Mouse (Mus musculus) mouse trophoblast stem cell (cell line): ENCODE results near the gene Pla2g6.

ENCODE experiments used
- in situ Hi-C, 2 experiments: fragments of 300-500 bp; cut with MseI, MboI; formaldehyde crosslinking; loops; 2 replicates in 1 of 2; 3 replicates in 1 of 2; pipeline ENCODE4 v1.15.1; 2025

Gene Pla2g6

DNA sequence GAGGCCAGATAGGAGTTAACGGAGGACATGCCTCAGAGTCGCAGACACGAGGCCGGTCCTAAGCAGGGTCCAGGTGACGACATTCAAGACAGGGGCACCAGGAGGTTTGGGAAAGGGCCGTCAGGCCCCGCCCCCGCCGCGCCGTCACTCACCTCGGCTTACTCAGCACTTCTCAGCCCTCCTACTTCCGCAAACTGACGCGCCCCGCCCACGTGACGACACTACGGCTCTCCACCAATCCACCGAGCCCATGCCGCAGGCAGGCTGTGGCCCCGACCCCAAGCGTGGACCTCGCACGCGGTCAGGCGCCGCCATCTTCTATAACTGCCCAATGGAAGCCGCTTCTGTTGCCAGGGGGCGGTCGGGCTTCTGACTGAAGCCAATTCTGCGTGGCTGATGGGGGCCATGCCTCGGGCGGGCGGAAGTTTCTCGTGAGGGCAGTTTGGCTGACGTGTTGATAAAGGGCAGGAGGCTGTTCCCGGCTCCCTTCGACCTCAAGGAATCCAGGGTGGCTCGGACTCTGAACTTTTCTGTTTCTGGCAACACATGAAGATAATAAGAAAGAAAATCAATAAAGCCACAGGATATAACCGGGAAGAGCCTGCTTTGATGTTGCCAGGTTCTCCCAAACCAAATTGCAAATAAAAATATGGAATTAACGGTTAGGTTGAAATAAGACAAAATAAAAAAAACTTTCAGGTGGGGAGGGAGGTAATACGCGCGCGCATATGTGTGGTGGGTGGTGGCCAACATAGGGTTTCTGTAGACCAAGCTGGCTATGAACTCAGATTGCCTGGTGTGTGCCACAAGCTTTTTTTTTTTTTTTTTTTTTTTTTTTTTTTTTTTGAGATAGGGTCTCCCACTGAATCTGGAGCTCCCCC is at the start of gene Pla2g6:
TSS of gene Pla2g6 (minus strand) at position 333 of the 881 bp plus-strand sequence.
- in situ Hi-C loops, result no loop called here

DNA sequence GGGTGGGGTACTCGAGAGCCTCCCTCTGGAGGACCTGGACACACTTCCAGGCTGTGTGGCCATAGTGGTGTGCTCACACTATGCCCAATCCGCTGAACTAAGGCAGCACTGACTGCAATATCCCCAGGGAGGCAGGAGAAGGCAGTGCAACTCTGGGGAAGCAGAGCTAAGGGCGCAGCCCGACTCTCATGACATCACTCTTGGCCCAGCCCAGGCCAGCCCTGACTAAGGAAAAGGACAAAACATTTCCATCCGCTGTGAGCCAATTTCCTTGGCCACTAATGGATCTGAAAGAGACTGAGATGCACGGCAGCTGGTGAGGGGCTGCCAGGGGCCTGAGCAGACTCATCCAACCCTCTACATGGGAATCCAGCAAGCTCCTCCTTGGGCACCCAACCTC is 49.5 kb upstream of the Pla2g6 start:
- in situ Hi-C loops, result no loop called here

DNA sequence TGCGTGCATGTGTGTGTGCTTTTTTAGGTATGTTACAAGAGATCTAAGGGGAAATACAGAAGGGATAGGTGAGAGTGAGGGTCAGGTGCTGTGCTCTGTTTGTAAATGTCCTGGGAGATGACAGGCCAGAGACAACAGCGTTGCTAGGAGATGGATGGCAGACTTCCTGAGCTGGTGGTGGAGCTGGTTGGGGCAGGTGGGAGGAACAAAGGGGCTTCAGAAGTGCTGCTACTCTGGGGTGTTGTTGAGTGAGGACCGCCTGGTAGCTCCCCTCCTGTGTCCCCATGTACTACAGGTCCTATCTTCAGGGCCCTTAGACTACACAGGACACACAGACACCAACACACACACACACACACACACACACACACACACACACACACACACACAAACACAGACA is 46.6 kb upstream of the Pla2g6 start:
- in situ Hi-C loops, result no loop called here

DNA sequence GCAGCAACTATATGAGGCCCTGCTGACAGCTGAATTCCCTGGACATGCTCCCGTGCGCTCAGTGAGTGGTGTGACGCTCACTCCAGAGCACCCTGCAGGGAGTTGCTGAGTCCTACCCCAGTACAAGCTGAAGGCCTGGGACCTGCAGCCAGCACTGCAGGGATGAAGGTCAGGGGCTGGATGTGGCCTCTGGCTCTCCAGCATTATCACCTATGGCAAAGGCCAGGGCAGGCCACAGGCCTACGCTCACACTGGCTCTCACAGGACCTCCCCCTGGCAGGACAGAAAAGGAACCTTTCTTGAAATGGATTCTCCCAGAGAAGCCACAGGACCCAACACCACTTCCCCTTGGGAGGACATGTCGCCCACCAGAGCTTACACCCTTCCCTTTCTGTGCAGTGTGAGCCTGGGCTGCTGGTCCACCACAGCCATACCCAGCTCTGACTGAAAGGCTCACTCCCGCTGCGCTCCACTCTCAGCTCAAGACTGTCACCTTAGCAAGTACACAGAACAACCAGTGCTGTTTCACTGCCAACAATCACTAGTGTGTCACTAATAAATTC is 42.2 kb upstream of the Pla2g6 start:
- in situ Hi-C loops, result no loop called here

DNA sequence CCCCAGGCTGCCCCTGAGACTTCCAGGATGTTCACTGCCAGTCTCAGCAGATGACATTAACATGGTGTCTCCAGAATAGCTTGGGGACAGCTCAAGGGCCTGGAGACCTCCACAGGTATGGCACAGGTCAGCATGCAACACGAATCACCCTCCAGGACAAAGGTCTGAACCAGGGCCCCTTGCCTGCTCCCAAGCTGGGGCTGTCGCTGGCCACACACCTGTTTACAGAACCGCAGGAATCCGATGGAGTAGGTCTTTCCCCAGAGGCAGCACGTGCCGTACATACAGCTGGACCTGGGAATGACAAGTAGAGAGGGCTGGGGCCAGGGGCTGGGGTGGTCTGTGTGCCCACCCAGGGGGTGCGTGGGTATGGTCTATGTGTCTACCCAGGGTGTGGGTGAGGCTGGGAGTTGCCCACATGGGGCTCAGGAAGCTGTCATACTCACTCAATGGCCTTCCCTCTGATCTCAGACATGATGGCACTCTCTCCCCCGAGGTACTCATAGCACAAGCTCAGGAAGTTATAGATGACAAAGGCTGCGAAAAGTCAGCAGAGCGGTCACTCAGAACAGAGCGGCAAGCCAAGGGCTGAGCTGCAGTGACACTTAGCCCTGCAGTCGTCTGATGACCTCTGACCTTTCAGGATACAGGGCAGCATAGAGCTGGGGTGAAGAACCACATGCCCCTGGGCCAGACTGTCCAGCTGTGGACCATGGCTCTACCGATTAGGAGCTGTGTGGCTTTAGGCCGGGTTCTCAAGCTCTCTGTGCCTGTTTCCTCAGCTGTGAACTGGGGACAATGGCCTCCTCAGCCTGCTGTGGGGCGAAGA is 41.5 kb upstream of the Pla2g6 start:
- in situ Hi-C loops, result no loop called here

DNA sequence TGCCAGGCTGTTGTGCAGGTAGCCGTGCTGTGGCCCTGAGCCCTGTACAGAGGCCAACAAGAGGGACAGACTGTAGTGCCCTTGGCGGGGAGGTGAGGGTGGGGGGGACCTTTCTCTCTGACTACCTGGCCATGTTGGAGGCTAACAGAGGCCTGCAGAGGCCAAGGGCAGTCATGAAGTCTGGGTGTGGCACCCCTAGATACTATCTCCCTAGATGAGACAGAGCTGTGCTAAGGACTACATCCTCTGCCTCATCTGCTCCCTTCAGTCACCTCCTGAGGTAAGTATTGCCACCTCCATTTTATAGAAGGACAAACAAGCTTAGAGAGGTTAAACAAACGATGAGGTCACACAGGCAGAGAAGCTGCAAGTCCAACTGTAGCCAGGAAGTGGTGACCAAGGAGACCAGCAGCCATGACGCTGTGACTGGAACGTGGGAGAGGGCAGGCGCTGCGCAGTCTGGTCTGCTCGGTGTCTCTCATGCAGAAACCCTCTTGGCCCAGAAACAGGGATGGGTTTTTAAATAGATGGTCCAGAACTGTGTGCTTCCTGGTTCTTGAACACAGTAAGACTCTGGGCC is 40.8 kb upstream of the Pla2g6 start:
- in situ Hi-C loops, result no loop called here

DNA sequence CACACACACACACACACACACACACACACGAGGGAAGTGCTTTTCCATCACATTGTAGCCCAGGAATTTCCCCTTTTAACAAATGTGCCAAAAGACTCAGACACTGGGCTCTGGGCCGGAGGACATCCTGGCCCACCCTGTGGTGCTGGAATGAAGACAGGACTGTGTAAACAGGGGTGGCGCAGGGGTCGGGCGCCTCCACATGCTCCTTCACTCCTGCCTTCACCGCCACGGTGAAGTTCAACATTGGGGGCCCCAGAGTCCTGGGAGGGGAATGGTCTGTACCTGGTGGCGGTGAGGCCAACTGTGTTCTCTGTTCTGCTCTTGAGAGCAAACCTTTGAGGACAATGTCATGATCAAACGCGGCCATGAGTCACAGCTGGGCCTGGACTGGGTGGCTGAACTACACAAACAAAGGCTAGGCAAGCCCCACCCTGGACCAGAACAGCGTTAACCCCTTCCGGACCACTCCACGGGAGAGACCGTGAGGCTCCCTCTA is 40.2 kb upstream of the Pla2g6 start:
- in situ Hi-C loops, result no loop called here

DNA sequence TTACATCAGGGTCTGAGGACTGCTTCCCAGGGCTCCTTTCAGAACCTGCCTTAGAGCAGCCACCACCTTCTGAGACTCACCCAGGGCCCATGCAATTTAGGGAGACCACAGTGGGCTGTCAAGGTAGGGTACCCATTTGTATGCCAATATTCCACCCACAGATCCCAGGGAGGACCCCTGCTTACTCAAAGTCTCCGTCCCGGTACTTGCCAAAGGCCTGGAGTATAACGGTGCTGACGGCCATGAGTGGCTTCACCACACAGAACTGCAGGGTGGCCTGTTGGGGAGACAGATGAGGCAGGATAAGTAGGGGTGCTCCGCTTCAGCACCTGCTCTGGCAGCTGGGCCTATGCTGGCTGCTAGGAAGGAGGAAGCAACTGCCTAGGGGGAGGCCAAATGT is 38.2 kb upstream of the Pla2g6 start:
- in situ Hi-C loops, result no loop called here

DNA sequence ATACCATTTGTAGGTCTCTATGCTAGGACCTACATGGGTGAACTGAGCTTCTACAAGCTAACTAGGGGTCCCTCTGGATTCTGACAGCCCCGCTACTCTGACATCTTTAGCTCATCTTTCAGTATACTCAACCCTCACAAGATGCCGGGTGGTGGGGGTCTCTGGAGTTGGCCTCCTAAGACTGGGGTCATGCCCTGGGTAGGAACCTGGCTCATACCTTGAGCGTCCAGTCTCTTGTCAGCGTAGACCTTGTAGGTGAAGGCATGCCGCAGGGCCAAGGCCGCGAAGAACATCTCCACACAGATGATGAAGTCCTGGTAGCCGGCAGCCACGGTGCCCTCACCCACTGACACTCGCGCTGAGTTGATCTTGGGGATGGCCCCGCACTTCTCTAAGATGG is 36.9 kb upstream of the Pla2g6 start:
- in situ Hi-C loops, result no loop called here

DNA sequence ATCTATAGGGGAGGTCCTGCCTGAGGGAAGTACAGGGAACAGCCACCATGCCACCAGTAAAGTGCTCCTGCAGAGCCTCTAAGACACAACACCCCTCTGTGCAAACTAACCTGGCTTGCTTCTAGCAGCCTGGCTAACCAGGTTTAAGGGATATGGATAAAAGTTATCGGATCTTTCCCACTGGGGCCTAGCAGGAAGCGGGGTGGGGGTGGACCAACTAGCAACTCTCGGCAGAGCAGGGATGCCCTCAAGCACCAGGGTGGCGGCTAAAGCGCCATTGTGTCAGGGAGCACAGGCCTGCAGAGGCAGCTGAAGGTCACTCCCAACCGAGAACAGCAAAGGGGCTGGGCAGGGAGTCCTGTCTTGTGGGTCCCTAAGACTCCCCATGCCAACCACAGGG is 35.9 kb upstream of the Pla2g6 start:
- in situ Hi-C loops, result no loop called here

DNA sequence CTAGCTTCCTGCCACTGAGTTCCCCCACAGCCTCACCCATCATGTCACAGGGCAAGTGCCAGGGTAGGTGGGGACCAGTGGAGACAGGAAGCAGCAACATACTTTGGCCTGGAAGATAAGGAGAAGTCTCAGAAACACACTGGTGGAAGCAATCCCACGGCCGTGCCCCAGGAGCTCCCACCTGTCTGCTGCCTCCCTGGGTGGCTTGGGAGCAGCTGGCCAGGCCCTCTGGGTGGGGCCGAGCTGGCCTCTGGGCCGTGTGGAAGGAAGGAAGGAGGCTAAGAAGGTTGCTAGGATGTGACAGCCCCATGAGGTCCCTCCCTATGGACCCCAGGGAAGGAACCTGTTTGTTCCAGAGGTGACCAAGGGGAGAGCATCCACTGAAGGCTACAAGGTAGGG is 32.8 kb upstream of the Pla2g6 start:
- in situ Hi-C loops, result no loop called here

DNA sequence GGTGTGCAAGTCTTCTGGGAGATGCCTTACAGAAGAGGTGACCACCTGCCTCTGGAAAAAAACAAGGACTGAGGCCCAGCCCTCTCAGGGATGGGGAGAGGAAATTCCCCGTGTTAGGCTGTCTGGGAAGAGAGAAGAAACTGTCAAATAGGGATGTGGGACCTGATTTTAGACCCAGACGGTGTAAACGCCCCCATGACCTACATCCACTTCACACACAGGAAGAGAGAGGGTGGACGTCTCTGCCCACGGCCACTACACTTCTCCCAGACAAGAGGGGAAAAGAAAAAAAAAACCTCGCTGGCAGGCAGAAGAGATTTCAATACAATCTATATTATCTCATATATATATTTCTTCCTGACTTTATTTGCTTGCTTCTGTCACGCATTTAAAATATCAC is 32.2 kb upstream of the Pla2g6 start:
- in situ Hi-C loops, result no loop called here

DNA sequence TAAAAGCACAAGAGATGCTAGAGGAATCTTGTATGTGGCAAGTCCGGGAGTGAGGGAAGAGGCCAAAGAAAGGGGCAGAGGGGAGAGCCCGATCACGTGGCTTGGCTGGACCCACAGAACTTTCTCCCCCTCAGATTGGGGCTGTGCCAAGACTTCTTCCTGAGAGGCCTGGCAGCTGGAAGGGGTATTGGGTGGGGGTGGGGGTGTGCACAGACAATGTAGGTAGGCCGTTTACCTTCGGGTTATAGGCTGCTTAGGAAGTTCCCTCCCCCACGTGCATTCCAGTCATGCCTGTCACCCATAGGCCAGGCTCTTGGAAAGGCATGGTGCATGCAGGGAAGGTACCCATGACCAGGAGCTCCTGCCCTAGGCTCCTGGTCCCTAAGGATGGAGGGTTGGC is 31.8 kb upstream of the Pla2g6 start:
- in situ Hi-C loops, result no loop called here

DNA sequence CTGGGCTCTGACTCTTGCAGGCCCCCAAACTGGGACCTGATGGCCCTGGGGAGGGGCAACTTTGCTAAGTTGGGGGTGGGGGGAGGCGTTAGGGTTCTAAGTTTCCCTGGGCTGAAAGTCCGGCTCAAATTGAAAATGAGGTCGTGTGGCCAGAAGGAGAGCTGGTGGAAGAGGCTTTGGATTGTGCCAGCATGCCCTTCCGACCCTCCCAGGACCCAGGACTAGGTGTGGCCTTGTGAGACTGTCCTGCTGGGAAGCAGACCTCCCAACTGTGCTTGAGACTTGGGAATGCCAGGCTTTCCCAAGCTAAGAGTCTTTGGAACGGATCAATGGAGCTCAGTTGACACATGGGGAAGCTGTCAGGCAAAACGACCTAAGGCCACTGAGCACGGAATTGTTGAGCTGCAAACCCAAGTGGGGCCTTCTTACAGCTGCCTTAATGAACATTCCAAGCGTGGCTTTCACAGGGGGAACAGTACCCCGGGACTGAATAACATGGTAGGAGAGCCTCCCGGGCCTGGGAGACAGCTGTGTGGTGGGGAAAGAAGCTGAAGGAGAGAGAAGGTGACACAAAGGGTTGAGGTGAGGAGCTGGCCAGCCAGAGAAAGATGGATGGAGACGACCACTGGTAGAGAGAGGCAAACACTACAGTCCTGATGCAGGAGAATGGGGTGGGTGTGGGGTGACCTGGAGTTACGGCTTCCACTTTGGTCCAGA is 29.9 kb upstream of the Pla2g6 start:
- in situ Hi-C loops, result no loop called here

DNA sequence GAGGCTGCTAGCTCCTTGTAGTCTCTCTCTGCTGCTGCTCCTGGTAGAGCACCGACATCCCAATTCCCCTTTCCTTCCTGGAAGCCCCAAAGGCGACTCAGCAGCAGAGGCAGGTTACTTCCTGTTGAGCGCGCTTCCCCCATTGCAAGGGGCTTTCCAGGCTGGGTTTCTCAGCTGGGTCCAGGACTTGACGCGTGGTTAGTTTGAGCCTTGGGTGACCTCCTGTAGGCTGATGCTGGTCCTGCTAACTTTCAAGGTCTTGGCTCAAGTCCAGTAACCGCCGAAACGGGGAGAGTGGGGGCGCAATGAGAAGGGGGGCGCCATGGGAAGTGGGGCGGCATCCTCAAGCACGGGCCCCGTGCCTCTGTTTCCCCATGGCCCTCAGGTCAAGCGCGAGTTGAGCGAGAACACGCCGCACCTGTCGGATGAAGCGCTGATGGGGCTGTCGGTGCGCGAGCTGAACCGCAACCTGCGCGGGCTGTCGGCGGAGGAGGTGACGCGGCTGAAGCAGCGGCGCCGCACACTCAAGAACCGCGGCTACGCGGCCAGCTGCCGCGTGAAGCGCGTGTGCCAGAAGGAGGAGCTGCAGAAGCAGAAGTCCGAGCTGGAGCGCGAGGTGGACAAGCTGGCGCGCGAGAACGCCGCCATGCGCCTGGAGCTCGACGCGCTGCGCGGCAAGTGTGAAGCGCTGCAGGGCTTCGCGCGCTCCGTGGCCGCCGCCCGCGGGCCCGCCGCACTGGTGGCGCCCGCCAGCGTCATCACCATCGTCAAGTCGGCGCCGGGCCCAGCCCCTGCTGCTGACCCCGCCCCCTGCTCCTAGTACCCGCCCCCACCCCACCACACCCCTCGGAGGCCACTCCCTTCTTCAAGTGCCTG is 29.1 kb upstream of the Pla2g6 start:
- in situ Hi-C loops, result no loop called here

DNA sequence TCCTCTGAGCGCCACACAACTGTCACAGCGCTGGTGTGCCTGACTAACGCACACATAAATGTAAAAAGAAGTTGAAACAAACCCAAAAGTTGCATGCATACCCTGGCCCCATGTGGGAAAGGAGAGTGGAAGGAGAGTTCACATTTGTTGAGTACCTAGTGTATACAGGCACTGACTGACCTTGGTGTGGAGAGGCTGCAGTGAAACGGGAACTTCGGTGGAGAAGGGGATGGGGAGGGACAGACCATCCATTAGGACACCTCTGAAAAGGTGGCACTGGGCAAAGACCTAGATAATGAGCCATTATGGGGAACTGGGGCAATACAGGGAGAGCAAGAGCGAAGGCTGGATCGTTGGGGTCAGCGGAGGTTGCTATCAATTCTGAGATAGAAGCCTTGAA is 28.3 kb upstream of the Pla2g6 start:
- in situ Hi-C loops, result no loop called here

DNA sequence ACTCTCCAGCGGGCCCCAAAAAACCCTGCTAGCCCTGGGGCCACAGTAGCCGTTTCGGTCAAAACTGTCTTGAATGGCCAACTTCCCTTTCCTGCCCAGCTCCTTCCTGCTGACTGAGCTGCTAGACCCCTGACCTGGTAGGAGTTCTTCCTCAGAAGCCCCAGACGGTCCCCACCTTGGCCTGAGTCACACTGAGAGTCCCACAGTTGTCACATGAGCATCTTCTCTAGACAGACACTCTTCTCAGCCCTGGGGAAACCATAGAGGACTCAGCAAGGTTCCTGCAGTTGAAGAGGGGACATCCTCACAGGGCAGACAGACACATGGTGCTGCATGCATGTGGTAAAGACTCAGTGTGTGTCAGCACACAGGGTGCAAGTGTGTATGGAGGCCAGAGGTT is 26.4 kb upstream of the Pla2g6 start:
- in situ Hi-C loops, result no loop called here

DNA sequence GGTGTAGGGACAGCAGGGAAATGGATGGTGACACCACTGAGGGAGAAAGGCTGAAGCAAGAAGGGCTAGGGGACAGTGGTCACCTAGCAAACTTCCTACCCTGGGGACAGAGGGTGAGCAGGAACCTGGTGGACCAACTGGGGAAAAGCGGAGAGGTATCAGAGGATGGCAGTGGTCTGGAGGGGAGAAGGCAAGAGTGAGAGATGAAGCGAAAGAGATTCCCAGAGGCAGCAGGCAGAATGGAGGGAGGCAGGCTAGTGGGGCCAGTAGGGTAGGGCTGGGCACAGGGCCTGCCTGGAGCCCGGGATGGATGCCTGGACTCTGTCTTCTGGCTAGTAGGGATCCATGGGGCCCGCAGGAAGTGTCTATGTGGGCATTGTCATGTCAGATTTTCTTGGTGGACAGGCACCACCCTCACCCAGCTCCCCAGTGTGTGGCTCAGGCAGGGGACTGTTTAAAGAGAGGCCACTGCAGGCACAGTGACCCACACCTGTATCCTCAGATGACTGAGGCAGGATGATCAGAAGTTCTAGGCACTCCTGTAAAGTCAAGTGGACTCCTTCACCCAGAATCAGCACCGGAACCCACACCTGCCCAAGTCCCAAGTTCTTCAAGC is 25.6 kb upstream of the Pla2g6 start:
- in situ Hi-C loops, result no loop called here

DNA sequence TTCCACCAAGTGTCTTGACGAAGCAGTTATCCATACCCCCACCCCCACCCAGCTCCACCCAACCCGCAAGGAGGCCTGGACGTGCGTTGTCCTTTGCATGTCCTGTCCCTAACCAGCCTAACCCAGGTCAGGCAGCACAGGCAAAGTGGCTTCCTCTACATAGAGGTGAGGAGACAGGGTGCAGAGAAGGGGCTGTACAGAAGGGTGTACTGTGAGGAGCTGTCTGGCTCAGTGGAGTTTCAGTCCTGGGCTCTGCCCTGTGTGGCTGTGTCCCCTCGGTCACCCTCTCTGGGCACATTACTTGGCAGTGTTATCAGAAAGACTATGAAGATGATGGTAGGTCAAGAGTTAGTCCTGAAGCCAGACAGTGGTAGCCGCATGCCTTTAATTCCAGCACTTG is 24.3 kb upstream of the Pla2g6 start:
- in situ Hi-C loops, result no loop called here

DNA sequence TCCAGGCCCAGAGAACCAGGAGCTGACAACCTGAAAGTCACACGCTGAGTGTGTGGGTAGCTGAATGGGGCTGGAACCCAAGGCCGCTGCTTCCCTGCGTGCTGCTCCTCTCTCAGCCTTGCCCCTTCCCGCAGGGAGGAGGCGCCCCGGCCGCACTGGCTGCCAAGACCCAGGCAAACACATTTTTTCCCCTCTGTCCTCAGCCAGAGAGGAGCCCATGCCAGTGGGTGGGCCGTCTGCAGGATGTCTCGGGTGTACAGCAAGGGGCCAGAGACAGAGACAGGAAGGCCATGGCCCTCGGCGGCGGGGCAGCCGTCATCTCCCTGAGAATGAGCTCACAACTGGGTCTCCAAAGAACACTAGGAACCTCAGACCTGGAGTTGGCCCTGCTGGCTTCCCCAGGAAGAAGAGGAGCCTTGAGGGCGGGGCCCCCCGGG is 23.2 kb upstream of the Pla2g6 start:
- in situ Hi-C loops, result no loop called here
